ENCODE assay signal across 12 mouse cellular contexts in the genomic region with DNA sequence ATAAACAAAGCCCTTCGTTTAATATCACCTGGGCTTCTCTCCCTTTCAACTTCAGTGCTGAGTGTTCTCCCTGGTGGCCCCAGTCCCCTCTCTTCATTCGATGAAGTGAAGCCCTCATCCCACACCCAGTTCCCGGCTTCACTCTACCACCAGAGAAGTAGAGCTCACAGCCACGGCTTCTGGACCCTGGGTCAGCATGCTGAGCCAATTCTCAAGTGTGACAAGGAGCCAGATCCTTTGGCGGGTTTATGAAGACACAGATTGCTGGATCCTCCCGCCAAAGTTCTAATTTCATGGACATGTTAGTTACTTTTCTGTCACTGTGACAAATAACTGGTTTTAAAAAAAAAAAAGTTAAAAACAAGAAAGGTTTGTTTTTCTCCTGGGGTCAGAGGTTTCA.
A peak's percentile ranks its signal among the peaks of the same experiment; 100 is the strongest.
DNase-seq lines count a peak whose midpoint lies in the region.
"Had no signal": no experiment of that assay in that cellular context is flagged by ENCODE, and none has a peak within 500 bp of the region (broad histone marks: within the 10 kb centered on the region; RNA-seq: fewer than 3 reads in every experiment).

No protein-coding gene starts in this region.

- intact Hi-C loops in gastrocnemius, postnatal 14 days (cut with DNase I; ENCODE audit: low total_unique reads): no loop called here
- intact Hi-C loops in heart, postnatal 25 days (cut with DNase I): no loop called here

- peak; percentile 15 for DNase-seq in cerebellum, adult 9-11 months
- DNase-seq in cerebellum, adult 11-12 months: no peak
- DNase-seq in gastrocnemius, postnatal 25 days: peak; percentile 19
- no peak for DNase-seq in gastrocnemius, postnatal 14 days
- DNase-seq in brain, adult 2 months (ENCODE audit: low read depth, low spot score): peak; percentile 6
- peak; percentile 4 for DNase-seq in heart, postnatal 25 days (ENCODE audit: low spot score)
- DNase-seq in spleen, postnatal 10 days (ENCODE audit: low spot score in 2 of 2): no peak
- DNase-seq: cerebellum, adult 8-10 months; kidney, adult 8-10 months; kidney, postnatal 10 days; left cerebral cortex, postnatal 4 days; lung, embryonic 14.5 days had no signal

Comparison
In these comparisons a context has a peak if more than half of its experiments do, and no peak if none do; other contexts are left out.
1. DNase-seq: peak in cerebellum, adult 9-11 months (single experiment), gastrocnemius, postnatal 25 days (single experiment), brain, adult 2 months (single experiment) and heart, postnatal 25 days (single experiment); none in cerebellum, adult 11-12 months (single experiment), gastrocnemius, postnatal 14 days (single experiment) and spleen, postnatal 10 days (0 of 2).